In genomic region chr7:81731181-81731651, GRCm38 (mm10) we compare ENCODE assay signal across 17 mouse cellular contexts. TPM values are rescaled to one million over a fixed set of nuclear protein-coding genes. Genes with fewer than 3 reads are reported as not detected.
DNase-seq lines count a peak whose midpoint lies in the region; TF ChIP-seq lines count a peak whose summit lies in the region.
"Had no signal": no experiment of that assay in that cellular context is flagged by ENCODE, and none has a peak within 500 bp of the region (broad histone marks: within the 10 kb centered on the region; RNA-seq: fewer than 3 reads in every experiment).

No protein-coding gene starts in this region.

- no peak overlapping the region for H3K4me3 ChIP-seq in heart, adult 2 months
- H3K4me3 ChIP-seq in lung, adult 2 months (replicated peaks; ENCODE audit: extremely low read depth, low read depth, low read length), result no peak overlapping the region
- H3K4me3 ChIP-seq: hindbrain, embryonic 12.5 days; limb, embryonic 10.5 days; neural tube, embryonic 15.5 days had no signal

- peak; percentile 55 for DNase-seq in heart, adult 11 months
- DNase-seq in heart, adult 18-20 months, result no peak
- peak; percentile 25 to 51 for DNase-seq in frontal cortex, postnatal 10 days (ENCODE audit: low spot score in 2 of 2)
- peak; percentile 23 to 60 for DNase-seq in layer of hippocampus, postnatal 14 days (ENCODE audit: low spot score in 2 of 2)
- peak; percentile 61 for DNase-seq in right cerebral cortex, postnatal 25 days
- no peak for DNase-seq in heart, adult 2 months
- no peak for DNase-seq in lung, adult 2 months
- DNase-seq in adrenal gland, postnatal 10 days, result no peak
- DNase-seq: B cell, adult 2 months; cerebellum, adult 11-12 months; kidney, postnatal 10 days; lung, postnatal 10 days; retina, postnatal 1 day had no signal

- H3K36me3 ChIP-seq in heart, adult 2 months (ENCODE audit: control insufficient read depth, insufficient read depth, low read length), result no peaks in the 10 kb centered on the region
- H3K36me3 ChIP-seq: hindbrain, embryonic 12.5 days; limb, embryonic 10.5 days; neural tube, embryonic 15.5 days had no signal

- no peak for TF ChIP-seq POLR2A in heart, adult 2 months (IDR thresholded peaks at IDR 0.05; ENCODE audit: insufficient read depth, low read depth, low read length)
- TF ChIP-seq POLR2A in lung, adult 2 months (IDR thresholded peaks at IDR 0.05; ENCODE audit: borderline replicate concordance, extremely low read depth, low read depth, low read length), result no peak

- no peaks in the 10 kb centered on the region for H3K79me2 ChIP-seq in heart, adult 2 months (replicated peaks; ENCODE audit: control insufficient read depth, insufficient read depth, low read length)

- no peak overlapping the region for H3K9ac ChIP-seq in heart, adult 2 months (ENCODE audit: low read depth, low read length)
- H3K9ac ChIP-seq: hindbrain, embryonic 12.5 days; liver, embryonic 14.5 days; neural tube, embryonic 15.5 days had no signal

- intact Hi-C loops in heart, adult 2 months (cut with DNase I), result no loop called here

- no peak overlapping the region for H3K27ac ChIP-seq in heart, adult 2 months
- H3K27ac ChIP-seq: hindbrain, embryonic 12.5 days; limb, embryonic 10.5 days; liver, embryonic 14.5 days; neural tube, embryonic 15.5 days had no signal

- H3K27me3 ChIP-seq in heart, adult 2 months (ENCODE audit: control insufficient read depth, insufficient read depth, low read length), result no peaks in the 10 kb centered on the region
- H3K27me3 ChIP-seq: hindbrain, embryonic 12.5 days; neural tube, embryonic 15.5 days had no signal

- WGBS in heart, adult 2 months, result 79% methylated on average over 6 of the region's 6 CpGs
- WGBS in lung, adult 2 months, result 64% methylated on average over 6 of the region's 6 CpGs

- no peak for TF ChIP-seq CTCF in heart, adult 2 months (IDR thresholded peaks at IDR 0.05)
- no peak for TF ChIP-seq CTCF in lung, adult 2 months (IDR thresholded peaks at IDR 0.05; ENCODE audit: insufficient read depth, low read length)

- no peak for TF ChIP-seq EP300 in heart, adult 2 months (IDR thresholded peaks at IDR 0.05; ENCODE audit: insufficient read depth, low read depth, low read length)

- no peaks in the 10 kb centered on the region for H3K4me1 ChIP-seq in heart, adult 2 months (ENCODE audit: control insufficient read depth, insufficient read depth, low read length)
- H3K4me1 ChIP-seq in lung, adult 2 months (ENCODE audit: control insufficient read depth, insufficient read depth, low read length), result no peaks in the 10 kb centered on the region
- H3K4me1 ChIP-seq: hindbrain, embryonic 12.5 days; neural tube, embryonic 15.5 days had no signal

RNA-seq across cellular contexts. Expression of gene Homer2, which starts 23.9 kb away (rescaled TPM):
- total RNA-seq in heart, adult 18-20 months (2021), result 10 to 100 TPM; 83.1 to 84.1 TPM
- 100 to 1,000 TPM in 1 of 2 experiments, 10 to 100 TPM in 1; 96.9 to 104 TPM for total RNA-seq in layer of hippocampus, postnatal 14 days (2021)
- total RNA-seq in heart, adult 2 months (2021), result 10 to 100 TPM; 85.1 to 99.5 TPM
- polyA plus RNA-seq in heart, adult 2 months (2012; rRNA removed), result 33.1 and 39.4 TPM in 2 replicates
- 2.2 and 2.8 TPM in 2 replicates for polyA plus RNA-seq in lung, adult 2 months (2012; rRNA removed)
- total RNA-seq in adrenal gland, postnatal 10 days (2021), result 1 to 10 TPM; 4.1 to 8.3 TPM

RNA-seq across cellular contexts. Expression of gene Ramac, which starts 31.5 kb away (rescaled TPM):
- 10 to 100 TPM; 22.8 to 26.8 TPM for total RNA-seq in heart, adult 18-20 months (2021)
- total RNA-seq in layer of hippocampus, postnatal 14 days (2021), result 10 to 100 TPM; 63.1 to 64.2 TPM
- total RNA-seq in heart, adult 2 months (2021), result 10 to 100 TPM; 25.3 to 28.2 TPM
- 10.4 and 16.4 TPM in 2 replicates for polyA plus RNA-seq in heart, adult 2 months (2012; rRNA removed)
- polyA plus RNA-seq in lung, adult 2 months (2012; rRNA removed), result 7.6 and 13.6 TPM in 2 replicates
- total RNA-seq in adrenal gland, postnatal 10 days (2021), result 10 to 100 TPM; 41.5 to 45.5 TPM

RNA-seq across cellular contexts. Expression of gene 3110040N11Rik, which starts 58.1 kb away (rescaled TPM):
- total RNA-seq in heart, adult 18-20 months (2021), result 10 to 100 TPM; 27.6 to 32.3 TPM
- 10 to 100 TPM; 27.5 to 29.4 TPM for total RNA-seq in layer of hippocampus, postnatal 14 days (2021)
- 10 to 100 TPM; 22.4 to 26.0 TPM for total RNA-seq in heart, adult 2 months (2021)
- polyA plus RNA-seq in heart, adult 2 months (2012; rRNA removed), result 25.4 and 27.9 TPM in 2 replicates
- 12.4 and 17.5 TPM in 2 replicates for polyA plus RNA-seq in lung, adult 2 months (2012; rRNA removed)
- 10 to 100 TPM; 30.3 to 30.4 TPM for total RNA-seq in adrenal gland, postnatal 10 days (2021)

Comparison
In these comparisons a context has a peak if more than half of its experiments do, and no peak if none do; other contexts are left out.
1. DNase-seq: peak in heart, adult 11 months (single experiment), frontal cortex, postnatal 10 days (2 of 2), layer of hippocampus, postnatal 14 days (2 of 2) and right cerebral cortex, postnatal 25 days (single experiment); none in heart, adult 18-20 months (0 of 2), heart, adult 2 months (0 of 2), lung, adult 2 months (single experiment) and adrenal gland, postnatal 10 days (single experiment).
2. RNA of gene Homer2, which starts 23.9 kb away (total RNA-seq): 96.9 to 104 TPM in layer of hippocampus, postnatal 14 days, 85.1 to 99.5 TPM in heart, adult 2 months and 83.1 to 84.1 TPM in heart, adult 18-20 months; 4.1 to 8.3 TPM in adrenal gland, postnatal 10 days; every median in the first group is over 4 times any median in the second.